Mouse (Mus musculus): ENCODE measurements around the gene Sema3a. TPM values are rescaled to one million over a fixed set of nuclear protein-coding genes. Genes with fewer than 3 reads are reported as not detected.
"Not testable (repeated sequence)": the region's sequence is repeated elsewhere in the genome, so short reads cannot be mapped to it uniquely, and the experiment has no call there.

Gene Sema3a
- polyA plus RNA-seq, 1 experiment from 2014 or later, result 15.7 TPM

GRCm38 (mm10) chr5:13547472-13548209 is 422.4 kb downstream of the Sema3a start:
- WGBS, result 15% methylated on average over 2 of the region's 2 CpGs
- H3K4me1 ChIP-seq, result peaks cover 20% of the 10 kb centered on the region
- no peak for DNase-seq (ENCODE audit: extremely low spot score, low spot score)
- no peak overlapping the region for H3K27ac ChIP-seq
- peaks cover 66% of the 10 kb centered on the region for H3K27me3 ChIP-seq (ENCODE audit: poor library complexity, severe bottlenecking)
- 0 out of 2 replicates have a peak, but pooled peaks cover 5% of the 10 kb centered on the region for H3K9me3 ChIP-seq
- H3K36me3 ChIP-seq (replicated peaks), result no peaks in the 10 kb centered on the region
- H3K4me3 ChIP-seq, result no peak overlapping the region

- Histone ChIP-seq H3K36me3 (replicated peaks) (no peaks in the 10 kb centered on the region), H3K4me3 (no peak overlapping the region), H3K27me3 (ENCODE audit: poor library complexity, severe bottlenecking) (peaks cover 71% of the 10 kb centered on the region), H3K4me1 (peaks cover 20% of the 10 kb centered on the region), H3K27ac (no peak overlapping the region), H3K9me3 (0 out of 2 replicates have a peak, but pooled peaks cover 5% of the 10 kb centered on the region)
- WGBS, result 29% methylated on average over 1 of the region's 1 CpGs
- no peak for DNase-seq (ENCODE audit: extremely low spot score, low spot score)
These were observed 423.0 kb downstream of the Sema3a start for GRCm38 (mm10) chr5:13548210-13548554.

DNA sequence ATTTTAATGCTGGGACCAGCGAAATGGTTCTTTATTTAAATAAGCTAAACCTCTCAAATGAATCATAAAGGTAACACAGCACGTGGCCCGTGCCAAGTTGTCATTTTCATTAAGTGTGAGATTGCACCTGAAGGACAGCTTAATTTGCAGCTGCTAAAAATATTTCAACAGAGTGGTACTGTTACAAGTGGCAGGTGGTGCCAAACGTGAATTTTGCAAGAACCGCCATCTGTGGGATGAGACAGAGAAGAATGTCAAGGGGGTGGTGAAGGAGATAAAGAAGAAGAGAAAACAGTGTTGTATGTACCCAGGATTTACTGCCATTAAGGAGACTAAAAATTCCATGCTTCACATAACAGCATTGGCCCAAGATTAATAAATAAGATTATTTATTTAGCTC is 423.9 kb downstream of the Sema3a start:
- H3K9me3 ChIP-seq, result 0 out of 2 replicates have a peak, but pooled peaks cover 5% of the 10 kb centered on the region
- 89% methylated on average over 5 of the region's 5 CpGs for WGBS
- no peak for DNase-seq (ENCODE audit: extremely low spot score, low spot score)
- H3K36me3 ChIP-seq (replicated peaks), result no peaks in the 10 kb centered on the region
- peaks cover 76% of the 10 kb centered on the region for H3K27me3 ChIP-seq (ENCODE audit: poor library complexity, severe bottlenecking)
- H3K27ac ChIP-seq, result no peak overlapping the region
- no peak overlapping the region for H3K4me3 ChIP-seq
- H3K4me1 ChIP-seq, result peaks cover 20% of the 10 kb centered on the region

GRCm38 (mm10) chr5:13550953-13551352 is 425.7 kb downstream of the Sema3a start:
- Histone ChIP-seq H3K4me3 (no peak overlapping the region), H3K27me3 (ENCODE audit: poor library complexity, severe bottlenecking) (peaks cover 76% of the 10 kb centered on the region), H3K9me3 (0 out of 2 replicates have a peak, but pooled peaks cover 5% of the 10 kb centered on the region), H3K4me1 (peaks cover 20% of the 10 kb centered on the region), H3K27ac (no peak overlapping the region), H3K36me3 (replicated peaks) (no peaks in the 10 kb centered on the region)
- no peak for DNase-seq (ENCODE audit: extremely low spot score, low spot score)
- WGBS, result 54% methylated on average over 1 of the region's 1 CpGs

DNA sequence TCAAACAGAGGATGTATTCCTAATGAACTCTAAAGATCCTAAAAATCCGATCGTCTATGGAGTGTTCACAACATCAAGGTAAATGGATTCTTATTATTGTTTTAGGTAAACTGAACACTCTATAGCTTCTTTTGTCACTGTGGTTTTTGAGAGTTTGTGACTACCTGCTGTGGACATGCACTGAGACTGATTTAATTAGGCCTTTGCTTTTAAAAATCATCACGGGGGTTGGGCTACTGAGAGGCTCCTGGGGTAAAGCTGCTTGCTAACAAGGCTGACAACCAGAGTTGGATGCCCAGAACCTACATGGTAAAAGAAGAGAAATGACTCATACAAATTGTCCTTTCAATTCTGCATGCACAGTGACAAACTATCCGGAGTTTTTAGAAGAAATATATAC is 432.0 kb downstream of the Sema3a start:
- WGBS, result 21% methylated on average over 4 of the region's 4 CpGs
- H3K27ac ChIP-seq, result no peak overlapping the region
- peaks cover 59% of the 10 kb centered on the region for H3K27me3 ChIP-seq (ENCODE audit: poor library complexity, severe bottlenecking)
- no peaks in the 10 kb centered on the region for H3K9me3 ChIP-seq
- H3K4me3 ChIP-seq, result no peak overlapping the region
- H3K4me1 ChIP-seq, result peaks cover 10% of the 10 kb centered on the region
- no peaks in the 10 kb centered on the region for H3K36me3 ChIP-seq (replicated peaks)
- DNase-seq (ENCODE audit: extremely low spot score, low spot score), result no peak

- Histone ChIP-seq H3K27ac (no peak overlapping the region), H3K27me3 (ENCODE audit: poor library complexity, severe bottlenecking) (peaks cover 33% of the 10 kb centered on the region), H3K4me3 (no peak overlapping the region), H3K9me3 (no peaks in the 10 kb centered on the region), H3K36me3 (replicated peaks) (peaks cover 5% of the 10 kb centered on the region; the same call in 1 of the 2 replicates), H3K4me1 (no peaks in the 10 kb centered on the region)
- no peak for DNase-seq (ENCODE audit: extremely low spot score, low spot score)
- WGBS, result 85% methylated on average over 3 of the region's 3 CpGs
These were observed 448.7 kb downstream of the Sema3a start for GRCm38 (mm10) chr5:13573867-13574266.

- H3K9me3 ChIP-seq, result no peaks in the 10 kb centered on the region
- peaks cover 50% of the 10 kb centered on the region for H3K27me3 ChIP-seq (ENCODE audit: poor library complexity, severe bottlenecking)
- 32% methylated on average over 2 of the region's 2 CpGs for WGBS
- no peaks in the 10 kb centered on the region for H3K36me3 ChIP-seq (replicated peaks)
- H3K4me1 ChIP-seq, result no peaks in the 10 kb centered on the region
- DNase-seq (ENCODE audit: extremely low spot score, low spot score), result no peak
- no peak overlapping the region for H3K4me3 ChIP-seq
- H3K27ac ChIP-seq, result no peak overlapping the region
These were observed 453.9 kb downstream of the Sema3a start for GRCm38 (mm10) chr5:13579123-13579522.

DNA sequence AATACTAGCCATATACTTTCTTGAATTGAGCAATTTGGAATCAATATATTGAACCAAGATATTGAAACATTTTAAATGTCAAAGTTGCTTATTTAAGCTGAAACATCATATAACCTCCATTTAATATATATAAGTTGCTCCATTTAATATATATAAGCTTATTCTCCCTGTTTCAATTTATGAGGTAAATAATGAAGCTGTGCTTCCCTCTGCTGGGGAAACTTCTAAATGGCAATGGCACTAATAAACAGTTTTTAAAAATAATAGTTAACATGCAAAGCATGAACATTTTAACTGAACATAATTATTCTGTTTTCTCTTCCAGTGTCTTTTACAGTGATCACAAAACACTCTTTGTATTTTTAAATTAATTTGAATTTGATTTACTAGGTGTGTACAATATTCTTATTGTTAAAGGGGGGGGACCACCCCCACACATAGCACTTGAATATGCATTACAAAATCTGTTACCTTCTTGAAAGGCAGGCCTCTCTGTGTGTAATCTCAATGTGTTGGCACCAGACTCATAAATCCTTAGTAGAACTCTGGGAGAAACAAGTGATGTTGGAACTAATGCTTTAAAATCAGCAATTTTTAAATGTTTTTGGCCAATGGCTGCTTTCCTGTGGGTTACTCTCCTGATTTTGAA is 460.5 kb downstream of the Sema3a start:
- no peak for DNase-seq (ENCODE audit: extremely low spot score, low spot score)
- no peaks in the 10 kb centered on the region for H3K36me3 ChIP-seq (replicated peaks)
- no peaks in the 10 kb centered on the region for H3K4me1 ChIP-seq
- H3K27ac ChIP-seq, result no peak overlapping the region
- H3K4me3 ChIP-seq, result no peak overlapping the region
- H3K27me3 ChIP-seq (ENCODE audit: poor library complexity, severe bottlenecking), result peaks cover 33% of the 10 kb centered on the region
- no peaks in the 10 kb centered on the region for H3K9me3 ChIP-seq

- Histone ChIP-seq H3K4me3 (no peak overlapping the region), H3K4me1 (no peaks in the 10 kb centered on the region), H3K36me3 (replicated peaks) (0 out of 2 replicates have a peak, but pooled peaks cover 3% of the 10 kb centered on the region), H3K27me3 (ENCODE audit: poor library complexity, severe bottlenecking) (no peaks in the 10 kb centered on the region), H3K27ac (no peak overlapping the region), H3K9me3 (no peaks in the 10 kb centered on the region)
- 89% methylated on average over 2 of the region's 2 CpGs for WGBS
- DNase-seq (ENCODE audit: extremely low spot score, low spot score), result no peak
These were observed 469.2 kb downstream of the Sema3a start for GRCm38 (mm10) chr5:13594422-13594821.

DNA sequence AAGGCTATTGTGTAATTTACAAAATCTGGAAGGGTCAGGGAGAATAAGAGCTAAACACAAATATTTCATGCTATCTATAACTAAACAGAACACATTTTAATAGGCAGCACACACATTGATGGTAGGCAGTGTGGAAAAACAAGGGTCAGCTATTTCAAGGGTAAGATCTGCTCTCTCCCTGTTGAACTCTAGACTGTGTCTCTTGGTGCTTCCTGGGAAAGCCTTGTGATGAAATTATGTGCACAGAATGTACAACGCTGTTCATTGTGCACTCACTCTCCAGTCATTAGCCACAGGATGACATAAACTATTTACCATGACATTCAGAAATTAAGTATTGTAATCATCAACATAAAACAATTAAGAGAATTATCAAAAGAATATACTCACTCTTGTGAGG is 486.4 kb downstream of the Sema3a start:
- Histone ChIP-seq H3K27ac (no peak overlapping the region), H3K27me3 (ENCODE audit: poor library complexity, severe bottlenecking) (no peaks in the 10 kb centered on the region), H3K4me1 (peaks cover 6% of the 10 kb centered on the region; the same call in 1 of the 2 replicates), H3K4me3 (no peak overlapping the region), H3K36me3 (replicated peaks) (no peaks in the 10 kb centered on the region), H3K9me3 (no peaks in the 10 kb centered on the region)
- 74% methylated on average over 1 of the region's 1 CpGs for WGBS
- no peak for DNase-seq (ENCODE audit: extremely low spot score, low spot score)

- no peak for DNase-seq (ENCODE audit: extremely low spot score, low spot score)
- no peaks in the 10 kb centered on the region for H3K9me3 ChIP-seq
- no peaks in the 10 kb centered on the region for H3K36me3 ChIP-seq (replicated peaks)
- no peak overlapping the region for H3K4me3 ChIP-seq
- H3K4me1 ChIP-seq, result peaks cover 6% of the 10 kb centered on the region; the same call in 1 of the 2 replicates
- H3K27ac ChIP-seq, result no peak overlapping the region
- WGBS, result 80% methylated on average over 2 of the region's 2 CpGs
- H3K27me3 ChIP-seq (ENCODE audit: poor library complexity, severe bottlenecking), result no peaks in the 10 kb centered on the region
These were observed 486.9 kb downstream of the Sema3a start for GRCm38 (mm10) chr5:13612088-13612487.

GRCm38 (mm10) chr5:13614575-13614974 is 489.4 kb downstream of the Sema3a start:
- not testable (repeated sequence) for H3K4me3 ChIP-seq; H3K36me3 ChIP-seq (replicated peaks); H3K27me3 ChIP-seq (ENCODE audit: poor library complexity, severe bottlenecking); DNase-seq (ENCODE audit: extremely low spot score, low spot score); H3K27ac ChIP-seq; H3K9me3 ChIP-seq; H3K4me1 ChIP-seq
- 78% methylated on average over 7 of the region's 7 CpGs for WGBS

DNA sequence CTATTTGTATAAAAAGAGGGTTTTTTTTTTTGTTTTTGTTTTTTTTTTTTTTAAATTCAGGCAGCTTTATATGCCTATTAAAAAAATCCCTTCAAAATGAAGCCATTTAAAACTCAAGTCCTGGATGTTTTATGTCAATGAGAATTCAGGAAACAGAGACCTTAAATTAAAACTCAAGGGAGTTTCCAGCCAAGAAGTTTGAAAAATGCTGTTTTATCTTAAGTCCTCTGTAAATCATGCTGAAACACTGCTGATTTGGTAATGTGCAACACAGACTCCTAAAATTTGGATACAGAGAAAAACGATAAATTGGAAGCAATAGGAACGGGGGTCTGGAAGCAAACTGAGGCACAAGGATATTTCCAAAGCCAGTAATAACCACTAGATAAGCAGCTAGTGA is 490.7 kb downstream of the Sema3a start:
- no peak for DNase-seq (ENCODE audit: extremely low spot score, low spot score)
- H3K27me3 ChIP-seq (ENCODE audit: poor library complexity, severe bottlenecking), result peaks cover 5% of the 10 kb centered on the region; the same call in 1 of the 2 replicates
- no peaks in the 10 kb centered on the region for H3K36me3 ChIP-seq (replicated peaks)
- no peak overlapping the region for H3K4me3 ChIP-seq
- peaks cover 6% of the 10 kb centered on the region; the same call in 1 of the 2 replicates for H3K4me1 ChIP-seq
- H3K27ac ChIP-seq, result no peak overlapping the region
- 98% methylated on average over 2 of the region's 2 CpGs for WGBS
- H3K9me3 ChIP-seq, result no peaks in the 10 kb centered on the region
